Mouse (Mus musculus) ES-E14 (cell line): ENCODE results near the gene Siah1a. TPM values are rescaled to one million over a fixed set of nuclear protein-coding genes. Genes with fewer than 3 reads are reported as not detected.

Experiments used
- DNase-seq: peaks from one replicate; pipeline ENCODE4 v3.0.0-alpha.2; 2013; ENCODE audit warnings: low read depth, low spot score
- H3K27ac ChIP-seq: 2 replicates; pipeline ENCODE4 v1.5.1; 2012; ENCODE audit warnings: low read depth, mild to moderate bottlenecking, low read length, moderate library complexity, mixed read lengths; ENCODE audit not compliant: poor library complexity, insufficient read depth, severe bottlenecking
- H3K36me3 ChIP-seq: 2 replicates; pipeline ENCODE4 v1.6.1; 2012; ENCODE audit warnings: mild to moderate bottlenecking, low read length, moderate library complexity, mixed read lengths; ENCODE audit not compliant: control insufficient read depth, poor library complexity, insufficient read depth, severe bottlenecking
- H3K4me1 ChIP-seq, 2 experiments: fragments of 150-350 bp in 1 of 2; sonication (generic) in 1 of 2; 2 replicates each; pipeline ENCODE4 v1.6.1; 2012; ENCODE audit warnings: low read length in 2 of 2, mild to moderate bottlenecking in 1 of 2, mixed read lengths in 1 of 2; ENCODE audit not compliant: control insufficient read depth in 2 of 2, insufficient read depth in 2 of 2, poor library complexity in 1 of 2
- H3K4me3 ChIP-seq, 2 experiments: fragments of 150-350 bp in 1 of 2; sonication (generic) in 1 of 2; 2 replicates each; pipeline ENCODE4 v1.5.1; 2012; ENCODE audit warnings: low read length in 2 of 2, low read depth in 1 of 2, mild to moderate bottlenecking in 1 of 2, mixed read lengths in 1 of 2; ENCODE audit not compliant: insufficient read depth in 1 of 2, poor library complexity in 1 of 2, severe bottlenecking in 1 of 2
- H3K9ac ChIP-seq: 2 replicates; pipeline ENCODE4 v1.6.1; 2012; ENCODE audit warnings: low read depth, mild to moderate bottlenecking, low read length, mixed read lengths; ENCODE audit not compliant: poor library complexity, insufficient read depth, severe bottlenecking
- H3K9me3 ChIP-seq: fragments of 150-350 bp; sonication (generic); 2 replicates; pipeline ENCODE4 v1.6.1; 2012; ENCODE audit warnings: low read depth, mild to moderate bottlenecking, low read length; ENCODE audit not compliant: control insufficient read depth, insufficient read depth
- CHD2 ChIP-seq: IDR thresholded peaks from 2 replicates; pipeline ENCODE4 v1.6.1; 2014; ENCODE audit warnings: mild to moderate bottlenecking, low read depth, low read length, inconsistent platforms
- HCFC1 ChIP-seq: IDR thresholded peaks from 2 replicates; pipeline ENCODE4 v1.6.1; 2012; ENCODE audit warnings: low read length, inconsistent platforms, borderline replicate concordance; ENCODE audit not compliant: insufficient read depth
- MAFK ChIP-seq: IDR thresholded peaks from 2 replicates; pipeline ENCODE4 v1.6.1; 2014; ENCODE audit warnings: mild to moderate bottlenecking, low read depth, low read length, inconsistent platforms; ENCODE audit not compliant: insufficient read depth
- ZC3H11A ChIP-seq: IDR thresholded peaks from 2 replicates; pipeline ENCODE4 v1.6.1; 2012; ENCODE audit warnings: low read depth, mild to moderate bottlenecking, inconsistent platforms, low read length, borderline replicate concordance
- ZNF384 ChIP-seq: IDR thresholded peaks from 2 replicates; pipeline ENCODE4 v1.6.1; 2012; ENCODE audit warnings: low read depth, low read length, inconsistent platforms
- in situ Hi-C, 2 experiments: fragments of 600-800 bp; cut with MboI; formaldehyde crosslinking; loops; one replicate each; pipeline ENCODE4 v1.15.1; 2025; ENCODE audit warnings: low sequenced_read_pairs in 2 of 2, inconsistent platforms in 1 of 2; ENCODE audit not compliant: unreplicated experiment in 2 of 2
- total RNA-seq: library from RNA; depleted of rRNA; stranded (reverse); fragments of 300-350 nt; gene quantifications from 2 replicates; pipeline ENCODE4 v1.2.3, GENCODE M21; 2012

The Siah1a gene
- total RNA-seq, 1 experiment, result 15.7 TPM

- H3K4me3 ChIP-seq, result no peak overlapping the region
- H3K4me1 ChIP-seq, result 0 out of 4 replicates have a peak, but pooled peaks cover 0 to under 1% of the 10 kb centered on the region in 2 experiments
- no peak for TF ChIP-seq MAFK
- TF ChIP-seq ZNF384, result no peak
- no peak for TF ChIP-seq CHD2
- no peak for TF ChIP-seq HCFC1
- TF ChIP-seq ZC3H11A, result no peak
- H3K27ac ChIP-seq, result no peak overlapping the region
- in situ Hi-C loops, result no loop called here
- H3K9ac ChIP-seq, result no peak overlapping the region
- no peaks in the 10 kb centered on the region for H3K9me3 ChIP-seq
- DNase-seq, result no peak
- peaks cover 5% of the 10 kb centered on the region; the same call in 1 of the 2 replicates for H3K36me3 ChIP-seq
Observed at GRCm38 (mm10) chr8:86712594-86712993, 33.1 kb downstream of the Siah1a start.

GRCm38 (mm10) chr8:86707873-86708272 is 37.9 kb downstream of the Siah1a start:
- in situ Hi-C loops, result no loop called here
- TF ChIP-seq MAFK (no peak), CHD2 (no peak), ZC3H11A (no peak), HCFC1 (no peak)
- no peaks in the 10 kb centered on the region for H3K9me3 ChIP-seq
- H3K36me3 ChIP-seq, result no peaks in the 10 kb centered on the region
- DNase-seq, result no peak
- no peaks in the 10 kb centered on the region for H3K4me1 ChIP-seq
- no peak overlapping the region for H3K4me3 ChIP-seq
- H3K9ac ChIP-seq, result no peak overlapping the region
- no peak overlapping the region for H3K27ac ChIP-seq

GRCm38 (mm10) chr8:86706756-86707155 is 39.0 kb downstream of the Siah1a start:
- no peaks in the 10 kb centered on the region for H3K9me3 ChIP-seq
- in situ Hi-C loops, result no loop called here
- DNase-seq, result no peak
- H3K27ac ChIP-seq, result no peak overlapping the region
- no peak overlapping the region for H3K9ac ChIP-seq
- no peak overlapping the region for H3K4me3 ChIP-seq
- no peaks in the 10 kb centered on the region for H3K36me3 ChIP-seq
- no peaks in the 10 kb centered on the region for H3K4me1 ChIP-seq
- TF ChIP-seq HCFC1 (no peak), CHD2 (no peak), ZNF384 (no peak), MAFK (no peak), ZC3H11A (no peak)

- Histone ChIP-seq H3K4me1 (no peaks in the 10 kb centered on the region), H3K9me3 (no peaks in the 10 kb centered on the region), H3K36me3 (no peaks in the 10 kb centered on the region), H3K4me3 (no peak overlapping the region), H3K27ac (no peak overlapping the region), H3K9ac (no peak overlapping the region)
- DNase-seq, result no peak
- in situ Hi-C loops, result no loop called here
- no peak for TF ChIP-seq CHD2
- TF ChIP-seq HCFC1, result no peak
- TF ChIP-seq MAFK, result no peak
- TF ChIP-seq ZNF384, result no peak
- TF ChIP-seq ZC3H11A, result no peak
Observed at GRCm38 (mm10) chr8:86705317-86705716, 40.4 kb downstream of the Siah1a start.

- no peaks in the 10 kb centered on the region for H3K36me3 ChIP-seq
- no peak for DNase-seq
- H3K9ac ChIP-seq, result no peak overlapping the region
- TF ChIP-seq HCFC1 (no peak), ZNF384 (no peak), MAFK (no peak), CHD2 (no peak), ZC3H11A (no peak)
- no peaks in the 10 kb centered on the region for H3K4me1 ChIP-seq
- H3K4me3 ChIP-seq, result no peak overlapping the region
- no peaks in the 10 kb centered on the region for H3K9me3 ChIP-seq
- H3K27ac ChIP-seq, result no peak overlapping the region
- in situ Hi-C loops, result no loop called here
Observed at GRCm38 (mm10) chr8:86702453-86702852, 43.3 kb downstream of the Siah1a start.
